Mouse (Mus musculus) C2C12 (cell line): ENCODE data around the gene Cope.

Experiments used
- CEBPB ChIP-seq: IDR thresholded peaks from one replicate; pipeline ENCODE4 v1.6.1; 2011; ENCODE audit warnings: low read depth, mild to moderate bottlenecking, control low read depth, moderate library complexity
- CTCF ChIP-seq: IDR thresholded peaks from one replicate; pipeline ENCODE4 v1.5.1; 2011; ENCODE audit not compliant: control insufficient read depth, insufficient read depth, insufficient read length
- MAX ChIP-seq: IDR thresholded peaks from one replicate; pipeline ENCODE4 v1.6.1; 2011; ENCODE audit warnings: mild to moderate bottlenecking, control low read depth
- MYOD1 ChIP-seq: IDR thresholded peaks from one replicate; pipeline ENCODE4 v1.6.1; 2011; ENCODE audit warnings: low read depth; ENCODE audit not compliant: control insufficient read depth, insufficient read length
- MYOG ChIP-seq: IDR thresholded peaks from one replicate; pipeline ENCODE4 v1.6.1; 2011; ENCODE audit not compliant: control insufficient read depth, insufficient read length; ENCODE audit errors: extremely low read depth
- USF1 ChIP-seq: IDR thresholded peaks from one replicate; pipeline ENCODE4 v1.6.1; 2011; ENCODE audit warnings: low read depth, mild to moderate bottlenecking, control low read depth, moderate library complexity

DNA sequence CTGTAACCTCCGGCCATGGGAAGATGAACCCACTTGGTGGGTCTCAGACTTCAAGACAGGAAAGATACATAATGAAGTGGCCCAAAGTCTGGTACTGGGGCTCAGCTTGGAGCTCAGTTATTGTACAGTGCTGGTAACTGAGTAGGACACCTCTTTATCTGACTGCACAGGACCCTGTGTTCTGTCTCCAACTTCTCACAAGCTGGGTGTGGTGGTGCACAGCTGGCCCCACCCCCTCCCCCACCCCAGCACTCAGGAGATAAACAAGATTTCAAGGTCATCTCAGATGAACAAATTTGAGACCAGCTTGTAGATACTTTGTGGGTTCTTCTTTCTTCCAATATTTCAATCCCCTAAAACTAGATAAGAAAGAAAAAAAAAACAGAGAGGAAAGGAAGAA is 53.8 kb downstream of the Cope start:
- TF ChIP-seq CTCF (no peak), MYOD1 (no peak), USF1 (no peak), MYOG (no peak), CEBPB (no peak), MAX (no peak)
